Mouse (Mus musculus) frontal cortex, adult (tissue): ENCODE measurements around the gene Ncor2.

Experiments
- ATAC-seq: cut with Nextera tagmentation; 2 replicates; pipeline ENCODE4 v1.9.2; 2017; ENCODE audit warnings: mild to moderate bottlenecking, moderate library complexity, mixed read lengths; ENCODE audit not compliant: low TSS enrichment

Ncor2 gene

GRCm38 (mm10) chr5:125096368-125096767 is 82.7 kb downstream of the Ncor2 start:
- ATAC-seq, result no peak

- no peak for ATAC-seq
Measured at GRCm38 (mm10) chr5:125095525-125096175, 83.4 kb downstream of the Ncor2 start.

GRCm38 (mm10) chr5:125093795-125094194 is 85.2 kb downstream of the Ncor2 start:
- ATAC-seq, result no peak

GRCm38 (mm10) chr5:125088076-125088475 is 90.9 kb downstream of the Ncor2 start:
- no peak for ATAC-seq

- ATAC-seq, result no peak
Measured at GRCm38 (mm10) chr5:125085097-125085617, 93.9 kb downstream of the Ncor2 start.

GRCm38 (mm10) chr5:125083674-125084073 is 95.3 kb downstream of the Ncor2 start:
- ATAC-seq, result no peak

- peak; percentile 36 for ATAC-seq
Measured at GRCm38 (mm10) chr5:125081318-125082101, 97.5 kb downstream of the Ncor2 start.

- ATAC-seq, result no peak
Measured at GRCm38 (mm10) chr5:125080787-125081317, 98.2 kb downstream of the Ncor2 start.

- no peak for ATAC-seq
Measured at GRCm38 (mm10) chr5:125080352-125080751, 98.7 kb downstream of the Ncor2 start.

GRCm38 (mm10) chr5:125078220-125078619 is 100.8 kb downstream of the Ncor2 start:
- ATAC-seq, result no peak

- no peak for ATAC-seq
Measured at GRCm38 (mm10) chr5:125076183-125076582, 102.8 kb downstream of the Ncor2 start.

- ATAC-seq, result no peak
Measured at GRCm38 (mm10) chr5:125074571-125075171, 104.3 kb downstream of the Ncor2 start.

- no peak for ATAC-seq
Measured at GRCm38 (mm10) chr5:125073896-125074295, 105.1 kb downstream of the Ncor2 start.

- ATAC-seq, result no peak
Measured at GRCm38 (mm10) chr5:125073335-125073734, 105.7 kb downstream of the Ncor2 start.

GRCm38 (mm10) chr5:125072425-125072824 is 106.6 kb downstream of the Ncor2 start:
- ATAC-seq, result no peak

GRCm38 (mm10) chr5:125071919-125072318 is 107.1 kb downstream of the Ncor2 start:
- ATAC-seq, result no peak

- ATAC-seq, result no peak
Measured at GRCm38 (mm10) chr5:125070399-125070798, 108.6 kb downstream of the Ncor2 start.

- no peak for ATAC-seq
Measured at GRCm38 (mm10) chr5:125069916-125070315, 109.1 kb downstream of the Ncor2 start.

GRCm38 (mm10) chr5:125069426-125069825 is 109.6 kb downstream of the Ncor2 start:
- no peak for ATAC-seq

- no peak for ATAC-seq
Measured at GRCm38 (mm10) chr5:125068371-125068951, 110.6 kb downstream of the Ncor2 start.

GRCm38 (mm10) chr5:125067673-125068072 is 111.3 kb downstream of the Ncor2 start:
- no peak for ATAC-seq
